Mouse (Mus musculus) heart, postnatal 4 days (tissue): ENCODE results near the gene Dnajc30. TPM values are rescaled to one million over a fixed set of nuclear protein-coding genes. Genes with fewer than 3 reads are reported as not detected.

Source experiments
- DNase-seq: peaks from one replicate; pipeline ENCODE4 v3.0.0; 2021
- total RNA-seq, 2 experiments: library from RNA; stranded (reverse); gene quantifications; 2 replicates each; pipeline ENCODE4 v1.2.3; 2021

The Dnajc30 gene
- total RNA-seq, 2 experiments from 2014 or later: 24.8 to 26.6 TPM

GRCm38 (mm10) chr5:135109426-135109825, 45.4 kb downstream of the Dnajc30 start:
- DNase-seq: no peak

DNA sequence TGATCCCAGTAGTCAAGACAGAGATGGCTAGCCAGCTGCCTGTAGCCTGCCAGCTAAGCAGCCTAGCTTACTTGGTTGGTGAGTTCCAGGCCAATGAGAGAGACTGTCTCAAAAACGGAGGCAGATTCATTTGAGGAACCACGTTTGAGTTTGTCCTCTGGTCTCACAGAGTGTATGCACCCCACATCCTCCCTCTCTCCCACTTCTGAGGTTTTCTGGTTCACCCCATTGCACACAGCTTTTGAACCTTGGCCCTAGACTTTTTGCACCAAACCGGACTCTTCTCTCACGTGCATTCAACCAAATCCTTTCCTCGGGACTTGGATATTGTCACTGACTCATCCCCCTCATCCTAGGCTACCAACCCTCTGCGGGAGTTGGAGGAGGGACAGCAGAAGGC, 46.0 kb downstream of the Dnajc30 start:
- no peak for DNase-seq

DNA sequence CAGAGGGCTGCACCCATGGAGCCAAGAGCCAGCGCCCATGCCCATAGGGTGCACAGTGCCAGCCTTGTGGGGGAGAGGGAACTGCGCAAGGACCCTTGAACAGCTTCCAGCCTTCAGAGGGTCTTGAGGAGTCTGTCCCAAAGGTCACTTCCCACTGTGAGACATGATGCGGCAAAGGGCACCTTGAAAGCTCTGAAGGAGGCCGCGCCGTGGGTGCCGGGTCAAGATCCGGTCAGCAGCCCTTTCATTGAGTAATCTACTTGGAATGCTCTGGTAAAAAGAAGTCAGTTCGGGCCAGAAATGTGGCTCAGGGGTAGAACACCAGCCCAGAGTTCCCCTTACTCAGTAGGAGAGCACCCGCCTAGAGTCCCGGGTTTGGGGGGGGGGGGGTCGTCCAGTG, 49.8 kb downstream of the Dnajc30 start:
- no peak for DNase-seq

GRCm38 (mm10) chr5:135115241-135115640, 51.2 kb downstream of the Dnajc30 start:
- no peak for DNase-seq

Other genes starting within 250 kb of the Dnajc30 start
- not detected for gene Tmem270, start 157.5 kb upstream of the Dnajc30 start, total RNA-seq
- not detected for gene Cldn13, start 148.7 kb upstream of the Dnajc30 start, total RNA-seq
- 1 to 10 TPM; 6.2 to 7.1 TPM for gene Mettl27, start 131.8 kb upstream of the Dnajc30 start, total RNA-seq
- under 1 TPM in 1 of 2 experiments, not detected in 1; 0.14 TPM for gene Cldn4, start 117.3 kb upstream of the Dnajc30 start, total RNA-seq
- gene Cldn3, start 78.0 kb upstream of the Dnajc30 start, total RNA-seq: under 1 TPM; 0.71 to 0.77 TPM
- gene Abhd11, start 55.0 kb upstream of the Dnajc30 start, total RNA-seq: 10 to 100 TPM; 55.0 to 59.6 TPM
- 1 to 10 TPM; 5.6 to 6.0 TPM for gene Stx1a, start 40.7 kb upstream of the Dnajc30 start, total RNA-seq
- gene Bud23, start 757 bp downstream of the Dnajc30 start, total RNA-seq: 10 to 100 TPM; 28.5 to 37.0 TPM
- gene Vps37d, start 14.1 kb downstream of the Dnajc30 start, total RNA-seq: 1 to 10 TPM; 2.8 to 2.9 TPM
- 1 to 10 TPM; 8.4 to 9.6 TPM for gene Mlxipl, start 25.7 kb downstream of the Dnajc30 start, total RNA-seq
- gene Tbl2, start 85.5 kb downstream of the Dnajc30 start, total RNA-seq: 10 to 100 TPM; 15.8 to 18.4 TPM
- gene Bcl7b, start 104.1 kb downstream of the Dnajc30 start, total RNA-seq: 10 to 100 TPM; 31.1 to 31.9 TPM
- 10 to 100 TPM; 53.9 to 54.3 TPM for gene Baz1b, start 123.1 kb downstream of the Dnajc30 start, total RNA-seq
- 1 to 10 TPM; 1.2 to 1.7 TPM for gene Fzd9, start 187.0 kb downstream of the Dnajc30 start, total RNA-seq